ENCODE assay signal across 27 mouse cellular contexts in genomic region chr13:7066211-7066610, GRCm38 (mm10).
"Had no signal": no experiment of that assay in that cellular context is flagged by ENCODE, and none has a peak within 500 bp of the region (broad histone marks: within the 10 kb centered on the region; RNA-seq: fewer than 3 reads in every experiment).

No protein-coding gene starts in this region.

- ATAC-seq: forebrain, embryonic 16.5 days; hindbrain, embryonic 16.5 days; inflammation-experienced regulatory T-cells, adult 6 months; intestine, embryonic 15.5 days; intestine, postnatal 0 days had no signal

- H3K4me1 ChIP-seq: heart, embryonic 13.5 days; heart, embryonic 15.5 days; hindbrain, embryonic 10.5 days; intestine, embryonic 15.5 days; kidney, embryonic 15.5 days; limb, embryonic 13.5 days; limb, embryonic 15.5 days had no signal

- H3K4me3 ChIP-seq: gastrocnemius, adult 2 months; heart, embryonic 13.5 days; heart, embryonic 15.5 days; hindbrain, embryonic 10.5 days; intestine, embryonic 15.5 days; kidney, embryonic 15.5 days; limb, embryonic 13.5 days; limb, embryonic 15.5 days had no signal

- H3K4me2 ChIP-seq: heart, embryonic 11.5 days; heart, embryonic 13.5 days; heart, embryonic 15.5 days; hindbrain, embryonic 14.5 days; intestine, embryonic 15.5 days; kidney, embryonic 15.5 days; limb, embryonic 13.5 days; limb, embryonic 15.5 days had no signal

- H3K36me3 ChIP-seq: heart, embryonic 13.5 days; heart, embryonic 15.5 days; hindbrain, embryonic 10.5 days; intestine, embryonic 15.5 days; kidney, embryonic 15.5 days; limb, embryonic 13.5 days; limb, embryonic 15.5 days had no signal

- H3K9me3 ChIP-seq: heart, embryonic 13.5 days; heart, embryonic 15.5 days; hindbrain, embryonic 10.5 days; intestine, embryonic 15.5 days; kidney, embryonic 15.5 days; limb, embryonic 13.5 days; limb, embryonic 15.5 days had no signal

- H3K9ac ChIP-seq: heart, embryonic 13.5 days; heart, embryonic 15.5 days; hindbrain, embryonic 14.5 days; intestine, embryonic 15.5 days; kidney, embryonic 15.5 days; limb, embryonic 13.5 days; limb, embryonic 15.5 days had no signal

- H3K27me3 ChIP-seq: heart, embryonic 13.5 days; heart, embryonic 15.5 days; intestine, embryonic 15.5 days; kidney, embryonic 15.5 days; limb, embryonic 13.5 days; limb, embryonic 15.5 days had no signal

- H3K27ac ChIP-seq: gastrocnemius, adult 2 months; heart, embryonic 13.5 days; heart, embryonic 15.5 days; hindbrain, embryonic 10.5 days; hindbrain, embryonic 14.5 days; intestine, embryonic 15.5 days; kidney, embryonic 15.5 days; kidney, postnatal 0 days; limb, embryonic 13.5 days; limb, embryonic 15.5 days had no signal

- DNase-seq: gastrocnemius, adult 2 months; gastrocnemius, postnatal 10 days; gastrocnemius, postnatal 25 days; heart, adult 18-20 months; heart, postnatal 14 days; heart, postnatal 4 days; kidney, adult 18-20 months; kidney, adult 9 months; kidney, postnatal 14 days; kidney, postnatal 36 days; layer of hippocampus, adult 9-11 months; layer of hippocampus, postnatal 36 days; left cerebral cortex, postnatal 4 days had no signal
